Mouse (Mus musculus): ENCODE results near the gene Afdn. TPM values are rescaled to one million over a fixed set of nuclear protein-coding genes. Genes with fewer than 3 reads are reported as not detected.

Gene Afdn
- polyA plus RNA-seq, 1 experiment from 2014 or later, result 84.6 TPM

Other genes starting within 250 kb of the Afdn start
- gene Tcte2, start 1.3 kb downstream of the Afdn start, polyA plus RNA-seq (2014; fragmentation: Nextera tagmentation; extraction: Ambion mirVana), result 6.9 and 7.2 TPM in 2 replicates
- gene Gm7168, start 187.8 kb downstream of the Afdn start, polyA plus RNA-seq (2014; fragmentation: Nextera tagmentation; extraction: Ambion mirVana), result not detected in 2 replicates
- gene Gm7356, start 243.2 kb downstream of the Afdn start, polyA plus RNA-seq (2014; fragmentation: Nextera tagmentation; extraction: Ambion mirVana), result not detected in 2 replicates

Measured in stomach, embryonic 14.5 days (tissue).